ENCODE assay signal across 32 mouse cellular contexts in genomic region chr8:25384591-25384990, GRCm38 (mm10).
"Had no signal": no experiment of that assay in that cellular context is flagged by ENCODE, and none has a peak within 500 bp of the region (broad histone marks: within the 10 kb centered on the region; RNA-seq: fewer than 3 reads in every experiment).

No protein-coding gene starts in this region.

- H3K9ac ChIP-seq: heart, embryonic 12.5 days; heart, embryonic 13.5 days; heart, embryonic 15.5 days; hindbrain, embryonic 12.5 days; hindbrain, embryonic 13.5 days; hindbrain, embryonic 15.5 days; intestine, embryonic 15.5 days; kidney, embryonic 15.5 days had no signal

- H3K9me3 ChIP-seq: heart, embryonic 13.5 days; heart, embryonic 15.5 days; hindbrain, embryonic 12.5 days; hindbrain, embryonic 15.5 days; intestine, embryonic 15.5 days; kidney, embryonic 15.5 days had no signal

- H3K36me3 ChIP-seq: heart, embryonic 12.5 days; heart, embryonic 13.5 days; heart, embryonic 15.5 days; hindbrain, embryonic 10.5 days; hindbrain, embryonic 12.5 days; hindbrain, embryonic 13.5 days; hindbrain, embryonic 15.5 days; intestine, embryonic 15.5 days; kidney, embryonic 15.5 days had no signal

- H3K4me3 ChIP-seq: heart, embryonic 12.5 days; heart, embryonic 13.5 days; heart, embryonic 15.5 days; hindbrain, embryonic 10.5 days; hindbrain, embryonic 12.5 days; hindbrain, embryonic 13.5 days; hindbrain, embryonic 15.5 days; intestine, embryonic 15.5 days; kidney, embryonic 15.5 days; layer of hippocampus, adult 2 months; left cerebral cortex, adult 2 months had no signal

- DNase-seq: heart, postnatal 10 days; heart, postnatal 14 days; heart, postnatal 36 days; heart, postnatal 4 days; kidney, adult 11 months; kidney, adult 18-20 months; kidney, adult 2 months; kidney, adult 9 months; kidney, postnatal 10 days; kidney, postnatal 14 days; kidney, postnatal 25 days; kidney, postnatal 36 days; kidney, postnatal 4 days; layer of hippocampus, postnatal 36 days had no signal

- H3K27ac ChIP-seq: heart, embryonic 13.5 days; heart, embryonic 15.5 days; hindbrain, embryonic 10.5 days; hindbrain, embryonic 12.5 days; hindbrain, embryonic 13.5 days; hindbrain, embryonic 15.5 days; hindbrain, postnatal 0 days; intestine, embryonic 15.5 days; kidney, embryonic 15.5 days; kidney, postnatal 0 days; layer of hippocampus, adult 2 months; left cerebral cortex, adult 2 months had no signal

- ATAC-seq: hindbrain, embryonic 16.5 days; inflammation-experienced regulatory T-cells, adult 6 months; intestine, embryonic 15.5 days; intestine, embryonic 16.5 days; intestine, postnatal 0 days had no signal

- H3K27me3 ChIP-seq: heart, embryonic 12.5 days; heart, embryonic 13.5 days; heart, embryonic 15.5 days; hindbrain, embryonic 12.5 days; hindbrain, embryonic 13.5 days; hindbrain, embryonic 15.5 days; intestine, embryonic 15.5 days; kidney, embryonic 15.5 days had no signal

- H3K4me2 ChIP-seq: heart, embryonic 11.5 days; heart, embryonic 12.5 days; heart, embryonic 13.5 days; heart, embryonic 15.5 days; hindbrain, embryonic 12.5 days; hindbrain, embryonic 13.5 days; hindbrain, embryonic 15.5 days; intestine, embryonic 15.5 days; kidney, embryonic 15.5 days had no signal

- H3K4me1 ChIP-seq: heart, embryonic 12.5 days; intestine, embryonic 15.5 days had no signal
